Mouse (Mus musculus): ENCODE measurements around the gene Tmem101.
"Not testable (repeated sequence)": the region's sequence is repeated elsewhere in the genome, so short reads cannot be mapped to it uniquely, and the experiment has no call there.

The Tmem101 gene

DNA sequence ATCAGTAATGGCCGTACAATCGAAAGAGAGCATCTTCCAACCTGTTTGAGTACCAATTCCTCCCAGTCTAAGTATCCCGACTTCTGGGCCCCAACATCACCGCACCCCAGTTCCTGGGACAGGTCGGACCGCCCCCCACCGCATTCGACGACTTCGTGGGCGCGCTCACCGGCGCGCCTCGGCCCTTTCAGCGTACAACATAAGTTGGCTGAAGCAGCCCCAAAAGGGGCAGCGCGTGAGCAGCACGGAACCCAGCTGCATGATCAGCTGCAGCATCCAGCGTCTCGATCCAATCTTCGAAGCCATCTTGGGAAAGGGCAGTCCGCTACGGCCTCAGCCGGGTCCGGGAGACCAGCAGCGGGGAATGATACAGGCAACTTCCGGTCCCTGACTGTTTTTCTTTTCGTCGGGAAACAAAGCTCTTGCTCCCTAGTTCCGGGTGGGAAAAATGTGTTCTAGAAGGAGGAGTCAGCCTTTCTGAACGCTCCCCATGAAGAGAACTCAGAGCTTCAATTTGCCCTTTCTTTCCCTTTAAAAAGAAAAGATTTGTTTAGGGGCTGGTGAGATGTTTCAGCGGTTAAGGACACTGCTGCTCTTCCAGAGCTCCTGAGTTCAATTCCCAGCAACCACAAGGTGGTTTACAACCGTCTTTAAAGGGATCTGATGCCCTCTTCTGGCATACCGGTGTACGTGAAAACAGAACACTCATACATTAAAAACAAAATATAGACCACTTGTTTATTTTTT lies at the start of gene Tmem101:
TSS of gene Tmem101 (minus strand) at position 366 of the 747 bp plus-strand sequence.
- DNase-seq: peak; percentile 96

DNA sequence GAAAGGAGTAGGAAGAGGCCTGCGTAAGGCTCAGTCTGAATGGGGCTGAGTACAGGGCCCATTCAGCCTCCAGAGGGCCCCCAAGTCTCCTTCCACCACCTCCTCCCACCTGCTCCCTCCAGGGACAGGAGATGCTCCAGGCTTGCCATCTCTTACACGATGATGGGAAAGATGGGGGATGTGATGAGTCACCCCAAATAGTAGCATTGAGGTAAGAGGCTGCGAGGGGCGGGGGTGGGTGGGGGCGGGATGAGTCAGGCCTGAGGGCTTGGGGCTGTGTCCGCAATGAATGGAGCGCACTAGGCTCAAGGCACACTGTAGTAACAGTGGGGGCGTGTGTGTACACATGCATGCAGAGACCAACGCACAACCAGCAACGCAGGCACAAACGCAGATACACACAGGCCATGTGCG lies 45.2 kb upstream of the Tmem101 start:
- no peak for DNase-seq

GRCm38 (mm10) chr11:102199856-102200255 lies 43.7 kb upstream of the Tmem101 start:
- DNase-seq: peak; percentile 46

- peak; percentile 1 for DNase-seq
These were observed 42.0 kb upstream of the Tmem101 start for GRCm38 (mm10) chr11:102198245-102198644.

- no peak for DNase-seq
These were observed 40.0 kb upstream of the Tmem101 start for GRCm38 (mm10) chr11:102196018-102196797.

GRCm38 (mm10) chr11:102193657-102194440 lies 37.6 kb upstream of the Tmem101 start:
- DNase-seq: no peak

GRCm38 (mm10) chr11:102190848-102191247 lies 34.6 kb upstream of the Tmem101 start:
- no peak for DNase-seq

DNA sequence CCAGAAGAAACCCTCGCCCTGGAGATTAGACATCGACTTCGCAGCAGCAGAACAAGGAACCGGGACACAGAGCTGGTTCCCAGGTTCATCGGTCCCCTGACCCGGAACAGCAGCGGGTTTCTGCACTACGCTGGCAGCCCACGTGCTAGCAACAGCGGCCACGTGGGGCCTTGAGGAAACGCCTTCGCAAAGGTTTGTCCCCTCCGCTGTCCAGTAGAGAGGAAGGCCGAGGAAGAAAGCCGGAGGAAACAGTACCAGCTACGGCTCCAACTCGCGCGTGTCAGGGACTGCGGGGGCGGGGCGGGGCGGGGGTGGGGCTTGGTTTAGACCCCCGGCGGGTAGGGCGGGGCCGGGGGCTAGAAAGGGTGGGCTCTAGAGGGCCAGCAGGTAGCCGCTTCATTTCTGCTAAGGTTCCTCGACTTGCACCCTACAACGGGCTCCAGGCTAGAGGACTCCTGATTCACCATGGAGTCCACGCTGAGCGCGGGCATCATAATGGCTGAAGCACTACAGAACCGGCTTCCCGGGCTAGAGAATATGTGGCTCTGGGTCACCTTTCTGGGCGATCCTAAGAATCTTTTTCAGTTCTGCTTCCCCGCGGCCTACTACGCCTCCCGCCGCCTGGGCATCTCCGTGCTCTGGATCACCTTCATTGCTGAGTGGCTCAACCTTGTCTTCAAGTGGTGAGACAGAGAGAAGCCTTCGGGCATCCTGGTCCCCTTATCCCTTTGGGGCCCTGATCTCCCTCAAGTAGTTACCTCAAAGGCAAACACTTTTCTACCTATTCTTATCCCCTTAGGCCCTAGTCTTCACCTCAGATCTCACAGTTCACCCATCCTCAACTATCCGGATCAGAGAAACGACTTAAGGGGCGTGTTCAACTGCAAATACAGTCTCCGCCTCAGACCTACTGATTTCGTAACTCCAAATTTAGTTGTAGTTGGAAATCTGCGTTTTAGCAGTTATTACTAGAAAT lies 33.5 kb upstream of the Tmem101 start, which contains the start of gene G6pc3:
TSS of gene G6pc3 (plus strand) at position 160 of the 976 bp plus-strand sequence.
- peak; percentile 94 for DNase-seq

DNA sequence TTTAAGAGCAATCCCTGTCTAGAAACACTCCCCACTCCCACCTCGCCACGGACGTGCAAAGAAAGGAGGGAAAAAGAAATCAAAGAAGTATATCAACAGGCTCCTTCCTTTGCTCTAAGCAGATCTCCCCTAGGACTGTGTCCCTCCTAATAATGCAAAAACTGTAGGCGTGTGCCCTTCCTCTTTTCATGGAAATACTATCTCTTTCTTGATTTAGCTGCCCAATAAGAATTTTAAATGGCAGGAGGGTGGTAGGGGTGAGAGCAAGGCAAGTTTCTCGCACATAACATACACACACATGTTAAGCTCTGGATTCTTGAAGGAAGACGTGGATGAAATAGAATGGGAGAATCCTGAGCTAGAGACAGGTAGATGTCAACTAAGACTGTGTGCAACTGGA lies 32.8 kb upstream of the Tmem101 start:
- no peak for DNase-seq

GRCm38 (mm10) chr11:102186235-102186634 lies 30.0 kb upstream of the Tmem101 start:
- no peak for DNase-seq

GRCm38 (mm10) chr11:102185677-102186076 lies 29.5 kb upstream of the Tmem101 start:
- DNase-seq: no peak

DNA sequence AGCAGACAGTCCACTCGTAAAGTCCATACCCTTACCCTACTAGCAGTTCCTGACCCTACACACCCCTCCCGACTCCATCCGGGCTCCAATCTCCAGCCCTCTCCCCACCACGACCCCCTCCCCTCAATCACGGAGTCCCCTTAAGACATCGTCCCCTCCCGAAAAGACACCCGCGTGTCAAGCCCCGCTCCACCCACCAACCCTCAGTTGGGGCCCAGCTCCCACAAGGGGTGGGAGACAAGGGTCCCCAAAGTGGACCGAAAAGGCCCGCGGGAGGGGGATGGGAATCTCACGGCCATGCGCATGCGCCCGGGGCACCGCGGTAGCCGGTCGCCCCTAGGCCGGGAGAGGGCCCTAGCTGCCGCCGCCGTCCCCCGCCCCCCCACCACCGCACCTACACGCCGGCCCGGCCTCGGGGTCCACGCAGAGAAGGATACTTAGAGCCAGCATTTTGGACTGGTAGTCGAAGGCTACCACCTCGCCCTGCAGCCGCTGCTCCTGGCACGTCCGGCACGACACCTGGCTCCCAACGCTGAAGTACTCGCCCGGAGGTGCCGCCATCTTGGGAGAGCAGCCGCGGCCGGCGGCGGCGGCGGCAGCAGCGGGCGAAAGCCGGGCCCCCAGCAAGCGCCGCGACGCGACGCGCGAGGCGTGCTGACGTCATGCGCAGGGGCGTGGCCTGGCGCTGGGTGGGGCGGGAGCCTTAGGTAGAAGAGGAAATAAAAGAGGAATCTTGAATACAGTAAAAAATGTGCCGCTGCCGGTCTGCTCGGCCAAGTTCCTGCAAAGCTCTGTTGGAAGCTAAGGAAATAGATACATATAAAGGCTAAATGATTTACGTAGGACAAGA lies 28.7 kb upstream of the Tmem101 start, which contains the start of gene Lsm12:
TSS of gene Lsm12 (minus strand) at position 651 of the 850 bp plus-strand sequence.
- peak; percentile 98 for DNase-seq

- no peak for DNase-seq
These were observed 28.0 kb upstream of the Tmem101 start for GRCm38 (mm10) chr11:102184253-102184645.

GRCm38 (mm10) chr11:102179836-102180235 lies 23.6 kb upstream of the Tmem101 start:
- DNase-seq: no peak

DNA sequence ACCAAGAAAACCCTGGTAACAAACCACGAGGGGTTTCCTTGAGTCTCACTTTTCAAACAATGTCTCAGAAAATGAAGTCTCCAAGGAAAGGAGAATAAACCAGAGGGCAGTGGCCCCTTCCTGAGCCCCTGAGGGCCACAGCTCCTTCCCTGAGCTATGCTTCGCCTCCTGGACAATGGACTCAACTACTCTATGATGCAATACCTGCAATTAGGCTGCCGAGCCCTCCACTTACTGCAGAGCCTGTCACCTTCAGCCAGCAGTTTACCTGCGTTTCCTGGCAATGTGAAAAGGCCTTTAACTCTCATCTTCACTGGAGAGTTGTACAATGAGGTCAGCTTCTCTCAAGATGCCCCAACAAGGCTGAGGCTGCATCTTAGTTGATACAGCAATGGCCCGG lies 12.5 kb upstream of the Tmem101 start:
- DNase-seq: no peak

- no peak for DNase-seq
These were observed 11.3 kb upstream of the Tmem101 start for GRCm38 (mm10) chr11:102167539-102167938.

DNA sequence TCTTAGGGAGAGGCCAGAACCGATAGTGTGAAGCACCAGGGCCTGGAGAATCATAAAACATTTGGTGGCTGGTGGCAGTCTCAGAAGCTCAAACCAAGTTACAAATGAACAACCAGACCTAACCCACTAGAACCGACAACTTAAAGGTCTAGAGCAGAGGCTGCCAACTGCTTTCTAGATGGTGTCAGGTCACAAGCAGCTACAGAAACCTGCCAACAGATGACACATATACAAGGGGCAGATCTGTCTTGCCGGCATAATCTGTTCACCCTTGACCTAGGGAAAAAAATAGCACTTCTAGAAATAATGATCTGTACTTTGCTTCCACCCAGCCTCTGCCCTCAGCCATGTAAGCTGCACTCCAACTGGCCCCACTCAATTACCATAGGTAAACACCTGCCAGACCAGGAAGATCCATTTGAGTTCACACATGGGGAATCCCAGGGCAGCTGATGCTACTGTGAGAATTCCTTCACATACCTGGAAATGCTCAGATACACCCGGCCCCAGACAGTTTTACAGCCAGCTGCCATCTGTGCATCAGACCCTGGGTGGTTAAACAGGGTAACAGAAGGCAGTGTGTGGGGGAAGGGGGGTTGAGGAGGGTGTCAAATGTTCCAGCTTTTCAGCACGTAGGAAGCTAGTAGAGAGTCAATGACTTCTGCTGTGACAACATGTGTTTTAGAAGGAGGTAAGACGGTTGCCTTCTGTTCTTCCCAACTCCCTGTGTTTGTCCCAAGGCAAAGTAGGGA lies 9.9 kb upstream of the Tmem101 start:
- DNase-seq: no peak

GRCm38 (mm10) chr11:102159781-102160180 lies 3.6 kb upstream of the Tmem101 start:
- no peak for DNase-seq

DNA sequence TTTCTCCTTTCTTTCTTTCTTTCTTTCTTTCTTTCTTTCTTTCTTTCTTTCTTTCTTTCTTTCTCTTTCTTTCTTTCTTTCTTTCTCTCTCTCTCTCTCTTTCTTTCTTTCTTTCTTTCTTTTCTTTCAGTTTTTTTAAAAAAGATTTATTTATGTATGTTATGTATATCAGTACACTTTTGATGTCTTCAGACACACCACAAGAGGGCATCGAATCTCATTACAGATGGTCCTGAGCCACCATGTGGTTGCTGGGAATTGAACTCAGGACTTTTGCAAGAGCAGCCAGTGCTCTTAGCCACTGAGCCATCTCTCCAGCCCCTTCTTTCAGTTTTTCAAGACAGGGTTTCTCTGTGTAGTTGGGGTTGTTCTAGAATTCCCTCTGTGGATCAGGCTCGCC lies 1.8 kb upstream of the Tmem101 start:
- not testable (repeated sequence) for DNase-seq

GRCm38 (mm10) chr11:102156786-102157089 lies 534 bp upstream of the Tmem101 start:
- DNase-seq: no peak

All from lung, postnatal 10 days (tissue).